Mouse (Mus musculus): ENCODE results near the gene Pak3. TPM values are rescaled to one million over a fixed set of nuclear protein-coding genes. Genes with fewer than 3 reads are reported as not detected.
A peak's percentile ranks its signal among the peaks of the same experiment; 100 is the strongest.
"Not testable (repeated sequence)": the region's sequence is repeated elsewhere in the genome, so short reads cannot be mapped to it uniquely, and the experiment has no call there.

The Pak3 gene
- polyA plus RNA-seq (2015; fragmentation: Nextera tagmentation; extraction: Ambion mirVana): 4.8 and 5.8 TPM in 2 replicates

GRCm38 (mm10) chrX:143518168-143518901, at the start of gene Pak3:
Gene Pak3 (plus strand): TSS chrX:143518591.
- ATAC-seq (replicated peaks; ENCODE audit: low FRiP score): no peak
- WGBS: 20% methylated on average over 23 of the region's 23 CpGs
- peak within 1 kb of the TSS; percentile 61 for H3K4me2 ChIP-seq

GRCm38 (mm10) chrX:143482866-143483265, 35.5 kb upstream of the Pak3 start:
- H3K4me3 ChIP-seq (replicated peaks): no peak overlapping the region
- 81% methylated on average over 3 of the region's 3 CpGs for WGBS
- H3K27me3 ChIP-seq: peaks cover 4% of the 10 kb centered on the region; the same call in 1 of the 2 replicates
- no peak overlapping the region for H3K9ac ChIP-seq
- ATAC-seq (replicated peaks; ENCODE audit: low FRiP score): peak; percentile 100
- H3K4me1 ChIP-seq: no peaks in the 10 kb centered on the region
- H3K27ac ChIP-seq: no peak overlapping the region
- H3K9me3 ChIP-seq (replicated peaks): peaks cover 3% of the 10 kb centered on the region; the same call in 1 of the 2 replicates
- no peaks in the 10 kb centered on the region for H3K36me3 ChIP-seq
- no peak overlapping the region for H3K4me2 ChIP-seq

More at GRCm38 (mm10) chrX:143518168-143518901, at the start of gene Pak3:
- Histone ChIP-seq H3K27ac (no peak within 1 kb of the TSS), H3K4me1 (no peaks in the 10 kb centered on the region), H3K4me3 (replicated peaks) (peak within 1 kb of the TSS; percentile 29), H3K9ac (no peak within 1 kb of the TSS), H3K9me3 (replicated peaks) (no peaks in the 10 kb centered on the region), H3K36me3 (no peaks in the 10 kb centered on the region), H3K27me3 (peaks cover 44% of the 10 kb centered on the region)

- no peak for ATAC-seq (replicated peaks; ENCODE audit: low FRiP score)
- Histone ChIP-seq H3K27me3 (peaks cover 28% of the 10 kb centered on the region; the same call in 1 of the 2 replicates), H3K4me3 (replicated peaks) (no peak overlapping the region), H3K36me3 (no peaks in the 10 kb centered on the region), H3K4me1 (no peaks in the 10 kb centered on the region), H3K9me3 (replicated peaks) (no peaks in the 10 kb centered on the region), H3K27ac (no peak overlapping the region), H3K9ac (no peak overlapping the region), H3K4me2 (no peak overlapping the region)
- WGBS: 71% methylated on average over 4 of the region's 4 CpGs
Measured at GRCm38 (mm10) chrX:143501053-143501695, 17.2 kb upstream of the Pak3 start.

GRCm38 (mm10) chrX:143501776-143502365, 16.5 kb upstream of the Pak3 start:
- Histone ChIP-seq H3K4me3 (replicated peaks) (no peak overlapping the region), H3K9ac (no peak overlapping the region), H3K4me2 (no peak overlapping the region), H3K4me1 (no peaks in the 10 kb centered on the region), H3K27me3 (peaks cover 25% of the 10 kb centered on the region; the same call in 1 of the 2 replicates), H3K36me3 (no peaks in the 10 kb centered on the region), H3K27ac (no peak overlapping the region), H3K9me3 (replicated peaks) (no peaks in the 10 kb centered on the region)
- ATAC-seq (replicated peaks; ENCODE audit: low FRiP score): no peak
- whole genome bisulfite sequencing: 54% methylated on average over 5 of the region's 5 CpGs

GRCm38 (mm10) chrX:143518917-143519316, 526 bp downstream of the Pak3 start:
- H3K4me2 ChIP-seq: peak overlapping the region; percentile 61
- 23% methylated on average over 7 of the region's 7 CpGs for WGBS
- H3K27me3 ChIP-seq: peaks cover 48% of the 10 kb centered on the region
- H3K9me3 ChIP-seq (replicated peaks): no peaks in the 10 kb centered on the region
- ATAC-seq (replicated peaks; ENCODE audit: low FRiP score): no peak
- peak overlapping the region; percentile 29 for H3K4me3 ChIP-seq (replicated peaks)
- H3K4me1 ChIP-seq: no peaks in the 10 kb centered on the region
- H3K27ac ChIP-seq: no peak overlapping the region
- H3K36me3 ChIP-seq: no peaks in the 10 kb centered on the region
- H3K9ac ChIP-seq: no peak overlapping the region

GRCm38 (mm10) chrX:143519454-143519853, 1.1 kb downstream of the Pak3 start:
- not testable (repeated sequence) for H3K4me1 ChIP-seq; H3K36me3 ChIP-seq; H3K9me3 ChIP-seq (replicated peaks); H3K4me2 ChIP-seq; ATAC-seq (replicated peaks; ENCODE audit: low FRiP score); H3K9ac ChIP-seq; H3K27ac ChIP-seq; H3K4me3 ChIP-seq (replicated peaks)
- 72% methylated on average over 5 of the region's 5 CpGs for WGBS
- H3K27me3 ChIP-seq: peaks cover 47% of the 10 kb centered on the region

- no peak for ATAC-seq (replicated peaks; ENCODE audit: low FRiP score)
- H3K27me3 ChIP-seq: peaks cover 44% of the 10 kb centered on the region
- no peak overlapping the region for H3K4me3 ChIP-seq (replicated peaks)
- no peak overlapping the region for H3K9ac ChIP-seq
- 37% methylated on average over 1 of the region's 1 CpGs for WGBS
- H3K4me2 ChIP-seq: no peak overlapping the region
- H3K4me1 ChIP-seq: no peaks in the 10 kb centered on the region
- no peaks in the 10 kb centered on the region for H3K9me3 ChIP-seq (replicated peaks)
- H3K27ac ChIP-seq: no peak overlapping the region
- H3K36me3 ChIP-seq: no peaks in the 10 kb centered on the region
Measured at GRCm38 (mm10) chrX:143520195-143520594, 1.8 kb downstream of the Pak3 start.

GRCm38 (mm10) chrX:143532331-143532730, 13.9 kb downstream of the Pak3 start:
- ATAC-seq (replicated peaks; ENCODE audit: low FRiP score): no peak
- H3K27ac ChIP-seq: no peak overlapping the region
- H3K9ac ChIP-seq: no peak overlapping the region

GRCm38 (mm10) chrX:143533574-143533973, 15.2 kb downstream of the Pak3 start:
- ATAC-seq (replicated peaks; ENCODE audit: low FRiP score): no peak
- peaks cover 26% of the 10 kb centered on the region for H3K27me3 ChIP-seq
- H3K4me2 ChIP-seq: no peak overlapping the region
- no peak overlapping the region for H3K9ac ChIP-seq
- H3K4me3 ChIP-seq (replicated peaks): no peak overlapping the region
- no peaks in the 10 kb centered on the region for H3K36me3 ChIP-seq
- 82% methylated on average over 3 of the region's 3 CpGs for WGBS
- no peaks in the 10 kb centered on the region for H3K9me3 ChIP-seq (replicated peaks)
- H3K4me1 ChIP-seq: no peaks in the 10 kb centered on the region
- no peak overlapping the region for H3K27ac ChIP-seq

More at GRCm38 (mm10) chrX:143532331-143532730, 13.9 kb downstream of the Pak3 start:
- Histone ChIP-seq H3K27me3 (peaks cover 28% of the 10 kb centered on the region), H3K36me3 (no peaks in the 10 kb centered on the region), H3K9me3 (replicated peaks) (no peaks in the 10 kb centered on the region), H3K4me2 (no peak overlapping the region), H3K4me3 (replicated peaks) (no peak overlapping the region), H3K4me1 (no peaks in the 10 kb centered on the region)
- WGBS: 80% methylated on average over 3 of the region's 3 CpGs

- H3K27me3 ChIP-seq: peaks cover 28% of the 10 kb centered on the region
- no peak overlapping the region for H3K4me2 ChIP-seq
- H3K9me3 ChIP-seq (replicated peaks): no peaks in the 10 kb centered on the region
- no peaks in the 10 kb centered on the region for H3K36me3 ChIP-seq
- no peaks in the 10 kb centered on the region for H3K4me1 ChIP-seq
- no peak overlapping the region for H3K4me3 ChIP-seq (replicated peaks)
- 68% methylated on average over 2 of the region's 2 CpGs for WGBS
- H3K27ac ChIP-seq: no peak overlapping the region
- H3K9ac ChIP-seq: no peak overlapping the region
- no peak for ATAC-seq (replicated peaks; ENCODE audit: low FRiP score)
Measured at GRCm38 (mm10) chrX:143542756-143543155, 24.4 kb downstream of the Pak3 start.

- 47% methylated on average over 7 of the region's 7 CpGs for WGBS
- no peaks in the 10 kb centered on the region for H3K9me3 ChIP-seq (replicated peaks)
- no peak overlapping the region for H3K27ac ChIP-seq
- no peaks in the 10 kb centered on the region for H3K36me3 ChIP-seq
- no peak overlapping the region for H3K4me2 ChIP-seq
- no peak overlapping the region for H3K9ac ChIP-seq
- no peaks in the 10 kb centered on the region for H3K4me1 ChIP-seq
- ATAC-seq (replicated peaks; ENCODE audit: low FRiP score): no peak
- no peak overlapping the region for H3K4me3 ChIP-seq (replicated peaks)
- peaks cover 29% of the 10 kb centered on the region for H3K27me3 ChIP-seq
Measured at GRCm38 (mm10) chrX:143543186-143543793, 24.9 kb downstream of the Pak3 start.

GRCm38 (mm10) chrX:143573691-143574090, 55.3 kb downstream of the Pak3 start:
- Histone ChIP-seq H3K9me3 (replicated peaks) (no peaks in the 10 kb centered on the region), H3K4me3 (replicated peaks) (no peak overlapping the region), H3K27me3 (peaks cover 28% of the 10 kb centered on the region), H3K4me2 (no peak overlapping the region), H3K36me3 (no peaks in the 10 kb centered on the region), H3K9ac (no peak overlapping the region), H3K27ac (no peak overlapping the region), H3K4me1 (no peaks in the 10 kb centered on the region)
- ATAC-seq (replicated peaks; ENCODE audit: low FRiP score): no peak
- WGBS: 53% methylated on average over 2 of the region's 2 CpGs
